Mouse (Mus musculus): ENCODE data around the gene Wt1.

DNA sequence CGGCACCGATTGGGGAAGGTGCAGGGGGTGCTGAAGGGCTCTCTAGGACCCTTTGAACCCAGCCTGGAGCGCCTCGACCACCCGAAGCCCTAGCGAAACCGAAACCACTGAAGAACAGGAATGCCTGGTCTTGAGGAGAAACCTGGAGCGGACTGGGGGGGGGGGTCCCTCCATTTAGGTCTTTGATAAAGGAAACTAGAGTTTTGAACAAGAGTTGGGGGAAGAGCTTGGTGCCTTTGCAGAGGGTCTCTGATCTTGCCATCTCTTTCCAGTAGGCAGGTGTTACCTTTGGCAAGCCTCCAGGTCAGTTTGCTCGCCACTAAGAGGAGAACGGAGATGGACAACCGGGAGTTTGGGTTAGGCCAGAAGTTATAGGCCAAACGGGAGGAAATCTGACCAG lies 2.2 kb downstream of the Wt1 start:
- TF ChIP-seq CTCF (IDR thresholded peaks at IDR 0.05): no peak
- no peak for TF ChIP-seq EP300 (IDR thresholded peaks at IDR 0.05)

Measured in lung, postnatal 0 days (tissue).